Mouse (Mus musculus): Measurements from ENCODE around the gene Klhl36. TPM values are rescaled to one million over a fixed set of nuclear protein-coding genes. Genes with fewer than 3 reads are reported as not detected.
"Not testable (repeated sequence)": the region's sequence is repeated elsewhere in the genome, so short reads cannot be mapped to it uniquely, and the experiment has no call there.

Gene Klhl36
- polyA plus RNA-seq, 1 experiment from 2014 or later: 8.1 TPM

- not testable (repeated sequence) for H3K27me3 ChIP-seq (ENCODE audit: control insufficient read depth, insufficient read depth, low read length); ATAC-seq (replicated peaks; ENCODE audit: insufficient number of reproducible peaks, low FRiP score, low TSS enrichment, low read depth); H3K4me3 ChIP-seq (ENCODE audit: low read depth, low read length); DNase-seq (ENCODE audit: low spot score); H3K27ac ChIP-seq (replicated peaks; ENCODE audit: low read depth, low read length); H3K4me1 ChIP-seq (ENCODE audit: control insufficient read depth, insufficient read depth, low read length); H3K9me3 ChIP-seq (replicated peaks; ENCODE audit: control insufficient read depth, low read length); H3K9ac ChIP-seq (replicated peaks; ENCODE audit: low read length); H3K36me3 ChIP-seq (replicated peaks; ENCODE audit: control insufficient read depth, insufficient read depth, low read depth, low read length); H3K4me2 ChIP-seq (ENCODE audit: low read depth, low read length)
- 82% methylated on average over 7 of the region's 7 CpGs for WGBS
Observed at GRCm38 (mm10) chr8:119845741-119846140, 16.3 kb upstream of the Klhl36 start.

- Histone ChIP-seq H3K9me3 (replicated peaks; ENCODE audit: control insufficient read depth, low read length) (no peaks in the 10 kb centered on the region), H3K4me3 (ENCODE audit: low read depth, low read length) (no peak overlapping the region), H3K4me1 (ENCODE audit: control insufficient read depth, insufficient read depth, low read length) (no peaks in the 10 kb centered on the region), H3K27ac (replicated peaks; ENCODE audit: low read depth, low read length) (no peak overlapping the region), H3K4me2 (ENCODE audit: low read depth, low read length) (no peak overlapping the region), H3K27me3 (ENCODE audit: control insufficient read depth, insufficient read depth, low read length) (no peaks in the 10 kb centered on the region), H3K36me3 (replicated peaks; ENCODE audit: control insufficient read depth, insufficient read depth, low read depth, low read length) (no peaks in the 10 kb centered on the region), H3K9ac (replicated peaks; ENCODE audit: low read length) (no peak overlapping the region)
- DNase-seq (ENCODE audit: low spot score): no peak
- no peak for ATAC-seq (replicated peaks; ENCODE audit: insufficient number of reproducible peaks, low FRiP score, low TSS enrichment, low read depth)
- WGBS: 90% methylated on average over 16 of the region's 16 CpGs
Observed at GRCm38 (mm10) chr8:119847232-119847922, 14.7 kb upstream of the Klhl36 start.

- DNase-seq (ENCODE audit: low spot score) (no peak), ATAC-seq (replicated peaks; ENCODE audit: insufficient number of reproducible peaks, low FRiP score, low TSS enrichment, low read depth) (no peak)
- Histone ChIP-seq H3K9ac (replicated peaks; ENCODE audit: low read length) (no peak overlapping the region), H3K4me2 (ENCODE audit: low read depth, low read length) (no peak overlapping the region), H3K9me3 (replicated peaks; ENCODE audit: control insufficient read depth, low read length) (no peaks in the 10 kb centered on the region), H3K36me3 (replicated peaks; ENCODE audit: control insufficient read depth, insufficient read depth, low read depth, low read length) (no peaks in the 10 kb centered on the region), H3K4me1 (ENCODE audit: control insufficient read depth, insufficient read depth, low read length) (no peaks in the 10 kb centered on the region), H3K27me3 (ENCODE audit: control insufficient read depth, insufficient read depth, low read length) (no peaks in the 10 kb centered on the region), H3K27ac (replicated peaks; ENCODE audit: low read depth, low read length) (no peak overlapping the region), H3K4me3 (ENCODE audit: low read depth, low read length) (no peak overlapping the region)
- 49% methylated on average over 8 of the region's 8 CpGs for WGBS
Observed at GRCm38 (mm10) chr8:119853521-119853920, 8.5 kb upstream of the Klhl36 start.

- no peak overlapping the region for H3K27ac ChIP-seq (replicated peaks; ENCODE audit: low read depth, low read length)
- ATAC-seq (replicated peaks; ENCODE audit: insufficient number of reproducible peaks, low FRiP score, low TSS enrichment, low read depth): no peak
- no peak overlapping the region for H3K9ac ChIP-seq (replicated peaks; ENCODE audit: low read length)
- H3K9me3 ChIP-seq (replicated peaks; ENCODE audit: control insufficient read depth, low read length): no peaks in the 10 kb centered on the region
- no peak overlapping the region for H3K4me2 ChIP-seq (ENCODE audit: low read depth, low read length)
- H3K4me3 ChIP-seq (ENCODE audit: low read depth, low read length): no peak overlapping the region
- H3K4me1 ChIP-seq (ENCODE audit: control insufficient read depth, insufficient read depth, low read length): no peaks in the 10 kb centered on the region
- 45% methylated on average over 5 of the region's 5 CpGs for WGBS
- H3K27me3 ChIP-seq (ENCODE audit: control insufficient read depth, insufficient read depth, low read length): no peaks in the 10 kb centered on the region
- H3K36me3 ChIP-seq (replicated peaks; ENCODE audit: control insufficient read depth, insufficient read depth, low read depth, low read length): no peaks in the 10 kb centered on the region
- DNase-seq (ENCODE audit: low spot score): no peak
Observed at GRCm38 (mm10) chr8:119854035-119854434, 8.0 kb upstream of the Klhl36 start.

GRCm38 (mm10) chr8:119855656-119856055, 6.4 kb upstream of the Klhl36 start:
- H3K4me3 ChIP-seq (ENCODE audit: low read depth, low read length): no peak overlapping the region
- no peak for DNase-seq (ENCODE audit: low spot score)
- no peaks in the 10 kb centered on the region for H3K27me3 ChIP-seq (ENCODE audit: control insufficient read depth, insufficient read depth, low read length)
- H3K4me2 ChIP-seq (ENCODE audit: low read depth, low read length): no peak overlapping the region
- H3K36me3 ChIP-seq (replicated peaks; ENCODE audit: control insufficient read depth, insufficient read depth, low read depth, low read length): no peaks in the 10 kb centered on the region
- H3K9me3 ChIP-seq (replicated peaks; ENCODE audit: control insufficient read depth, low read length): no peaks in the 10 kb centered on the region
- H3K4me1 ChIP-seq (ENCODE audit: control insufficient read depth, insufficient read depth, low read length): no peaks in the 10 kb centered on the region
- ATAC-seq (replicated peaks; ENCODE audit: insufficient number of reproducible peaks, low FRiP score, low TSS enrichment, low read depth): no peak
- no peak overlapping the region; the same call in 1 of the 2 replicates for H3K9ac ChIP-seq (replicated peaks; ENCODE audit: low read length)
- WGBS: 74% methylated on average over 5 of the region's 5 CpGs
- no peak overlapping the region for H3K27ac ChIP-seq (replicated peaks; ENCODE audit: low read depth, low read length)

GRCm38 (mm10) chr8:119857767-119858166, 4.3 kb upstream of the Klhl36 start:
- H3K27me3 ChIP-seq (ENCODE audit: control insufficient read depth, insufficient read depth, low read length): no peaks in the 10 kb centered on the region
- H3K4me1 ChIP-seq (ENCODE audit: control insufficient read depth, insufficient read depth, low read length): no peaks in the 10 kb centered on the region
- H3K9ac ChIP-seq (replicated peaks; ENCODE audit: low read length): no peak overlapping the region
- 77% methylated on average over 6 of the region's 6 CpGs for WGBS
- no peak overlapping the region for H3K4me2 ChIP-seq (ENCODE audit: low read depth, low read length)
- H3K4me3 ChIP-seq (ENCODE audit: low read depth, low read length): no peak overlapping the region
- H3K36me3 ChIP-seq (replicated peaks; ENCODE audit: control insufficient read depth, insufficient read depth, low read depth, low read length): no peaks in the 10 kb centered on the region
- no peak overlapping the region for H3K27ac ChIP-seq (replicated peaks; ENCODE audit: low read depth, low read length)
- DNase-seq (ENCODE audit: low spot score): no peak
- H3K9me3 ChIP-seq (replicated peaks; ENCODE audit: control insufficient read depth, low read length): no peaks in the 10 kb centered on the region
- ATAC-seq (replicated peaks; ENCODE audit: insufficient number of reproducible peaks, low FRiP score, low TSS enrichment, low read depth): no peak

GRCm38 (mm10) chr8:119862390-119862734, 296 bp downstream of the Klhl36 start:
- DNase-seq (ENCODE audit: low spot score) (peak; percentile 38), ATAC-seq (replicated peaks; ENCODE audit: insufficient number of reproducible peaks, low FRiP score, low TSS enrichment, low read depth) (no peak; the same call in 1 of the 2 replicates)
- peak overlapping the region; percentile 91 for H3K4me2 ChIP-seq (ENCODE audit: low read depth, low read length)
- WGBS: 1% methylated on average over 19 of the region's 19 CpGs
- no peaks in the 10 kb centered on the region for H3K9me3 ChIP-seq (replicated peaks; ENCODE audit: control insufficient read depth, low read length)
- 0 out of 2 replicates have a peak, but pooled peaks cover 4% of the 10 kb centered on the region for H3K27me3 ChIP-seq (ENCODE audit: control insufficient read depth, insufficient read depth, low read length)
- H3K36me3 ChIP-seq (replicated peaks; ENCODE audit: control insufficient read depth, insufficient read depth, low read depth, low read length): no peaks in the 10 kb centered on the region
- H3K4me1 ChIP-seq (ENCODE audit: control insufficient read depth, insufficient read depth, low read length): no peaks in the 10 kb centered on the region
- no peak overlapping the region for H3K27ac ChIP-seq (replicated peaks; ENCODE audit: low read depth, low read length)
- peak overlapping the region; percentile 71 for H3K4me3 ChIP-seq (ENCODE audit: low read depth, low read length)
- peak overlapping the region; percentile 79 for H3K9ac ChIP-seq (replicated peaks; ENCODE audit: low read length)

- no peak overlapping the region for H3K27ac ChIP-seq (replicated peaks; ENCODE audit: low read depth, low read length)
Observed at GRCm38 (mm10) chr8:119862749-119863148, 683 bp downstream of the Klhl36 start.

More at GRCm38 (mm10) chr8:119862749-119863148, 683 bp downstream of the Klhl36 start:
- Histone ChIP-seq H3K36me3 (replicated peaks; ENCODE audit: control insufficient read depth, insufficient read depth, low read depth, low read length) (no peaks in the 10 kb centered on the region), H3K9me3 (replicated peaks; ENCODE audit: control insufficient read depth, low read length) (no peaks in the 10 kb centered on the region), H3K27me3 (ENCODE audit: control insufficient read depth, insufficient read depth, low read length) (0 out of 2 replicates have a peak, but pooled peaks cover 4% of the 10 kb centered on the region), H3K9ac (replicated peaks; ENCODE audit: low read length) (peak overlapping the region; percentile 79), H3K4me2 (ENCODE audit: low read depth, low read length) (peak overlapping the region; percentile 91), H3K4me1 (ENCODE audit: control insufficient read depth, insufficient read depth, low read length) (no peaks in the 10 kb centered on the region), H3K4me3 (ENCODE audit: low read depth, low read length) (peak overlapping the region; percentile 71)
- DNase-seq (ENCODE audit: low spot score) (no peak), ATAC-seq (replicated peaks; ENCODE audit: insufficient number of reproducible peaks, low FRiP score, low TSS enrichment, low read depth) (no peak; the same call in 1 of the 2 replicates)
- 14% methylated on average over 6 of the region's 6 CpGs for WGBS

All from embryonic facial prominence, embryonic 11.5 days (tissue).